Mouse (Mus musculus): ENCODE measurements at regions not wholly inside any gene's neighbourhood (a gene's known extent, or its start where the extent isn't known, plus 50 kb on each side); places are given as distances from the start of the nearest gene placed in this dataset.

- Histone ChIP-seq H3K4me2 (ENCODE audit: insufficient read depth, low read depth, poor library complexity, severe bottlenecking) (no peak overlapping the region), H3K27ac (ENCODE audit: insufficient read depth, low read depth) (no peak overlapping the region), H3K36me3 (replicated peaks in 1 of 2; ENCODE audit: control insufficient read depth in 1 of 2, insufficient read depth in 1 of 2, low read length in 1 of 2) (no peaks in the 10 kb centered on the region), H3K4me3 (replicated peaks in 1 of 3; ENCODE audit: low read depth in 2 of 3, low read length in 2 of 3, poor library complexity in 1 of 3) (no peak overlapping the region), H3K9me3 (replicated peaks; ENCODE audit: low read length) (peaks cover 16% of the 10 kb centered on the region), H3K4me1 (ENCODE audit: control insufficient read depth in 1 of 2, insufficient read depth in 2 of 2) (no peaks in the 10 kb centered on the region), H3K79me2 (replicated peaks; ENCODE audit: control insufficient read depth, extremely low read depth, insufficient read depth, poor library complexity, severe bottlenecking) (no peaks in the 10 kb centered on the region), H3K27me3 (replicated peaks) (no peaks in the 10 kb centered on the region), H3K9ac (ENCODE audit: insufficient read depth, low read depth) (no peak overlapping the region)
- no peak for DNase-seq (ENCODE audit: extremely low read depth)
- in situ Hi-C loops (cut with MboI; ENCODE audit: low pct_ligation_motif_present, low pct_unique_long_range_greater_than_20kb, low sequenced_read_pairs) (no loop called here), dilution Hi-C loops (cut with MboI; ENCODE audit: extremely low pct_ligation_motif_present, extremely low pct_unique_long_range_greater_than_20kb, low sequenced_read_pairs) (no loop called here)
- no peak for TF ChIP-seq MAZ (IDR thresholded peaks at IDR 0.05; ENCODE audit: low read depth, low read length)
- TF ChIP-seq ELF1 (IDR thresholded peaks at IDR 0.05; ENCODE audit: low read depth, low read length) = no peak
- TF ChIP-seq ZMIZ1 (IDR thresholded peaks at IDR 0.05; ENCODE audit: low read depth, low read length) = no peak
- no peak for TF ChIP-seq MYC (IDR thresholded peaks at IDR 0.05; ENCODE audit: low read depth, low read length)
- TF ChIP-seq NRF1 (IDR thresholded peaks at IDR 0.05; ENCODE audit: low read depth, low read length) = no peak
- TF ChIP-seq USF2 (conservative IDR thresholded peaks at IDR 0.05; ENCODE audit: low read depth, low read length) = no peak
- no peak for TF ChIP-seq NELFE (IDR thresholded peaks at IDR 0.05; ENCODE audit: low read depth, low read length)
- TF ChIP-seq JUN (IDR thresholded peaks at IDR 0.05; ENCODE audit: insufficient read depth, low read depth, low read length) = no peak
- no peak for TF ChIP-seq SIN3A (IDR thresholded peaks at IDR 0.05; ENCODE audit: low read length)
- no peak for TF ChIP-seq JUND (conservative IDR thresholded peaks at IDR 0.05; ENCODE audit: low read depth, low read length)
- no peak for TF ChIP-seq POLR2A (IDR thresholded peaks at IDR 0.05; ENCODE audit: low read depth, low read length)
These were observed 2017.1 kb upstream of the Pcdh20 start for GRCm38 (mm10) chr14:90488301-90488700.

GRCm38 (mm10) chr14:90447971-90448370 is 1976.8 kb upstream of the Pcdh20 start:
- no peaks in the 10 kb centered on the region for H3K27me3 ChIP-seq (replicated peaks)
- dilution Hi-C loops (cut with MboI; ENCODE audit: extremely low pct_ligation_motif_present, extremely low pct_unique_long_range_greater_than_20kb, low sequenced_read_pairs) = no loop called here

More at GRCm38 (mm10) chr14:90447971-90448370, 1976.8 kb upstream of the Pcdh20 start:
- no peak overlapping the region for H3K27ac ChIP-seq (ENCODE audit: insufficient read depth, low read depth)
- H3K4me3 ChIP-seq (replicated peaks in 1 of 3; ENCODE audit: low read depth in 2 of 3, low read length in 2 of 3, poor library complexity in 1 of 3) = no peak overlapping the region
- in situ Hi-C loops (cut with MboI; ENCODE audit: low pct_ligation_motif_present, low pct_unique_long_range_greater_than_20kb, low sequenced_read_pairs) = no loop called here
- H3K36me3 ChIP-seq (replicated peaks in 1 of 2; ENCODE audit: control insufficient read depth in 1 of 2, insufficient read depth in 1 of 2, low read length in 1 of 2) = no peaks in the 10 kb centered on the region
- no peaks in the 10 kb centered on the region for H3K4me1 ChIP-seq (ENCODE audit: control insufficient read depth in 1 of 2, insufficient read depth in 2 of 2)
- H3K79me2 ChIP-seq (replicated peaks; ENCODE audit: control insufficient read depth, extremely low read depth, insufficient read depth, poor library complexity, severe bottlenecking) = no peaks in the 10 kb centered on the region
- no peak overlapping the region for H3K4me2 ChIP-seq (ENCODE audit: insufficient read depth, low read depth, poor library complexity, severe bottlenecking)
- DNase-seq (ENCODE audit: extremely low read depth) = no peak
- no peak overlapping the region for H3K9ac ChIP-seq (ENCODE audit: insufficient read depth, low read depth)
- peaks cover 5% of the 10 kb centered on the region for H3K9me3 ChIP-seq (replicated peaks; ENCODE audit: low read length)
- TF ChIP-seq MXI1 (IDR thresholded peaks at IDR 0.05; ENCODE audit: low read depth, low read length) (no peak), MYC (IDR thresholded peaks at IDR 0.05; ENCODE audit: low read depth, low read length) (no peak), USF1 (IDR thresholded peaks at IDR 0.05; ENCODE audit: low read depth, low read length) (no peak), GABPA (IDR thresholded peaks at IDR 0.05; ENCODE audit: insufficient replicate concordance, low read depth, low read length) (no peak), CHD1 (IDR thresholded peaks at IDR 0.05; ENCODE audit: low read depth, low read length) (no peak), TCF12 (IDR thresholded peaks at IDR 0.05; ENCODE audit: low read depth, low read length) (no peak), MEF2A (IDR thresholded peaks at IDR 0.05; ENCODE audit: borderline replicate concordance, low read depth, low read length) (no peak), TBP (conservative IDR thresholded peaks at IDR 0.05; ENCODE audit: low read depth, low read length) (no peak), ETS1 (conservative IDR thresholded peaks at IDR 0.05; ENCODE audit: low read depth, low read length) (no peak), CTCF (conservative IDR thresholded peaks at IDR 0.05 in 1 of 2, IDR thresholded peaks at IDR 0.05 in 1 of 2; ENCODE audit: low read depth in 2 of 2, low read length in 2 of 2) (no peak), PAX5 (IDR thresholded peaks at IDR 0.05; ENCODE audit: low read length) (no peak), JUN (IDR thresholded peaks at IDR 0.05; ENCODE audit: insufficient read depth, low read depth, low read length) (0 out of 2 replicates have a peak, but pooled peaks have one; percentile 2), MAX (IDR thresholded peaks at IDR 0.05; ENCODE audit: low read length) (no peak), RAD21 (IDR thresholded peaks at IDR 0.05; ENCODE audit: low read depth, low read length) (no peak), NRF1 (IDR thresholded peaks at IDR 0.05; ENCODE audit: low read depth, low read length) (no peak), SIN3A (IDR thresholded peaks at IDR 0.05; ENCODE audit: low read length) (no peak), RCOR1 (conservative IDR thresholded peaks at IDR 0.05; ENCODE audit: low read depth, low read length) (no peak), MAZ (IDR thresholded peaks at IDR 0.05; ENCODE audit: low read depth, low read length) (no peak), IRF4 (IDR thresholded peaks at IDR 0.05; ENCODE audit: low read depth, low read length) (peak; percentile 54; the same call in 1 of the 2 replicates), ZMIZ1 (IDR thresholded peaks at IDR 0.05; ENCODE audit: low read depth, low read length) (no peak), ZC3H11A (IDR thresholded peaks at IDR 0.05; ENCODE audit: low read depth, low read length) (no peak), JUND (conservative IDR thresholded peaks at IDR 0.05; ENCODE audit: low read depth, low read length) (peak; percentile 27; the same call in 1 of the 2 replicates), USF2 (conservative IDR thresholded peaks at IDR 0.05; ENCODE audit: low read depth, low read length) (no peak), EP300 (IDR thresholded peaks at IDR 0.05; ENCODE audit: low read length) (peak; percentile 48; the same call in 1 of the 2 replicates), UBTF (IDR thresholded peaks at IDR 0.05; ENCODE audit: low read depth, low read length) (no peak), BHLHE40 (IDR thresholded peaks at IDR 0.05; ENCODE audit: low read depth, low read length) (no peak), KAT2A (IDR thresholded peaks at IDR 0.05; ENCODE audit: insufficient replicate concordance, low read length) (no peak), ELF1 (IDR thresholded peaks at IDR 0.05; ENCODE audit: low read depth, low read length) (no peak), POLR2A (IDR thresholded peaks at IDR 0.05; ENCODE audit: low read depth, low read length) (no peak)

All from CH12.LX (cell line).